Mouse (Mus musculus) testis, adult 10 weeks (tissue): ENCODE results near the gene Usp53. TPM values are rescaled to one million over a fixed set of nuclear protein-coding genes. Genes with fewer than 3 reads are reported as not detected.

Experiments used
- polyA plus RNA-seq: library from polyadenylated mRNA; stranded (reverse); fragments of 350-450 nt; fragmentation: Illumina TruSeq; extraction: RNeasy Lipid Tissue Mini Kit (QIAGEN cat#74804); gene quantifications from one replicate; pipeline ENCODE4 v1.2.3, GENCODE M21; 2014; ENCODE audit warnings: low read depth, low replicate concordance

Gene Usp53
- 21.1 TPM for polyA plus RNA-seq

GRCm38 (mm10) chr3:122984249-122985182, at the start of gene Usp53:
Gene Usp53, minus strand, starts transcription at chr3:122984510.

GRCm38 (mm10) chr3:122924009-122924914, 60.0 kb downstream of the Usp53 start, which contains the start of gene 1810037I17Rik:
Gene 1810037I17Rik, plus strand, starts transcription at chr3:122924203.

GRCm38 (mm10) chr3:122919260-122919659, 65.0 kb downstream of the Usp53 start, which contains the start of gene Gm10959:
Gene Gm10959, minus strand, starts transcription at chr3:122919360.

GRCm38 (mm10) chr3:122894772-122895171, 89.5 kb downstream of the Usp53 start, which contains the start of gene Fabp2:
Gene Fabp2, plus strand, starts transcription at chr3:122895072.

Other genes with a start within 250 kb of the Usp53 start
- 1.3 TPM for gene Fabp2, start 89.4 kb downstream of the Usp53 start, polyA plus RNA-seq
- gene Gm10959, start 65.2 kb downstream of the Usp53 start, polyA plus RNA-seq: not detected
- gene 1810037I17Rik, start 60.3 kb downstream of the Usp53 start, polyA plus RNA-seq: 23.5 TPM
- gene Myoz2, start 50.5 kb upstream of the Usp53 start, polyA plus RNA-seq: 1.2 TPM